Mouse (Mus musculus) lung, embryonic 16.5 days (tissue): ENCODE measurements around the gene Rnf217. TPM values are rescaled to one million over a fixed set of nuclear protein-coding genes. Genes with fewer than 3 reads are reported as not detected.

Source experiments
- ATAC-seq: fragments of 200-750 bp; cut with Nextera tagmentation; 2 replicates; pipeline ENCODE4 v1.8.0; 2017; ENCODE audit warnings: low read depth, mild to moderate bottlenecking, moderate library complexity
- H3K27ac ChIP-seq: fragments of 300-500 bp; sonication (generic); 2 replicates; pipeline ENCODE4 v1.5.1; 2014; ENCODE audit warnings: mild to moderate bottlenecking, control low read depth, low read length
- H3K27me3 ChIP-seq: fragments of 300-500 bp; sonication (generic); 2 replicates; pipeline ENCODE4 v1.6.1; 2014; ENCODE audit warnings: low read depth, low read length, mixed read lengths; ENCODE audit not compliant: control insufficient read depth, insufficient read depth
- H3K36me3 ChIP-seq: fragments of 300-500 bp; sonication (generic); 2 replicates; pipeline ENCODE4 v1.6.1; 2014; ENCODE audit warnings: low read length; ENCODE audit not compliant: control insufficient read depth, insufficient read depth
- H3K4me1 ChIP-seq: fragments of 300-500 bp; sonication (generic); replicated peaks from 2 replicates; pipeline ENCODE4 v1.6.1; 2014; ENCODE audit warnings: low read length, mixed read lengths; ENCODE audit not compliant: control insufficient read depth, insufficient read depth
- H3K4me2 ChIP-seq: fragments of 300-500 bp; sonication (generic); 2 replicates; pipeline ENCODE4 v1.6.1; 2014; ENCODE audit warnings: low read depth, low read length, control low read depth
- H3K4me3 ChIP-seq: fragments of 300-500 bp; sonication (generic); 2 replicates; pipeline ENCODE4 v1.5.1; 2014; ENCODE audit warnings: mild to moderate bottlenecking, low read length, control low read depth
- H3K9ac ChIP-seq: fragments of 300-500 bp; sonication (generic); 2 replicates; pipeline ENCODE4 v1.6.1; 2014; ENCODE audit warnings: low read length, control low read depth
- H3K9me3 ChIP-seq: fragments of 300-500 bp; sonication (generic); 2 replicates; pipeline ENCODE4 v1.6.1; 2016; ENCODE audit warnings: low read length; ENCODE audit not compliant: control insufficient read depth
- WGBS: fragments of 180-500 bp; shearing (Covaris S2); extraction: QIAGEN DNeasy Blood & Tissue Kit; methylation state at CpG from one replicate; pipeline ENCODE4 v1.1.7; 2014; 5-methylcytosine and 5-hydroxymethylcytosine counted together
- polyA plus RNA-seq: library from polyadenylated mRNA; unstranded; fragments of >200 nt; fragmentation: Nextera tagmentation; extraction: Ambion mirVana; gene quantifications from 2 replicates; pipeline ENCODE4 v1.2.1, GENCODE M21; 2015

Rnf217 gene
- polyA plus RNA-seq, 1 experiment from 2014 or later, result 1.2 TPM

DNA sequence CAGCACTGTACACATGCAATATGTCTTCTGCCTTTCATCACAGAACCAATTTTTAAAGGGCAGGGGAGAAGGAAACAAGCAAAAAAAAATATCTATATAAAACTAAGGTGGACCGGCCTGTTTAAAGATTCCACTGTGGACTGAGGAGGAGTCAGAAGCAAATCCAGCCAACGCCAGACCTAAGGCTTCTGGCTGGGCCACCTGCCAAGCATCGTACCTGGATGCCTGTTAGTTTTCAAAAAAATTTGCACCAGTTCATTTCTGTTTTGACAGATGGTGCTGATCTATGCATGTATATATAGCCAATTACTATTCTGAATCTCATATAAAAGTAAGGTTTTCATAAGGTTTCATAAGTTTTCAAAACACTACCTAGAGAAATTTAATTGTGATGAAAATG lies 113.2 kb downstream of the Rnf217 start:
- H3K9me3 ChIP-seq, result no peaks in the 10 kb centered on the region
- H3K9ac ChIP-seq, result no peak overlapping the region
- ATAC-seq, result no peak
- H3K4me3 ChIP-seq, result no peak overlapping the region
- H3K4me1 ChIP-seq, result no peaks in the 10 kb centered on the region
- H3K27ac ChIP-seq, result no peak overlapping the region
- H3K27me3 ChIP-seq, result no peaks in the 10 kb centered on the region
- WGBS, result 86% methylated on average over 3 of the region's 3 CpGs
- H3K4me2 ChIP-seq, result no peak overlapping the region
- peaks cover 3% of the 10 kb centered on the region; the same call in 1 of the 2 replicates for H3K36me3 ChIP-seq

DNA sequence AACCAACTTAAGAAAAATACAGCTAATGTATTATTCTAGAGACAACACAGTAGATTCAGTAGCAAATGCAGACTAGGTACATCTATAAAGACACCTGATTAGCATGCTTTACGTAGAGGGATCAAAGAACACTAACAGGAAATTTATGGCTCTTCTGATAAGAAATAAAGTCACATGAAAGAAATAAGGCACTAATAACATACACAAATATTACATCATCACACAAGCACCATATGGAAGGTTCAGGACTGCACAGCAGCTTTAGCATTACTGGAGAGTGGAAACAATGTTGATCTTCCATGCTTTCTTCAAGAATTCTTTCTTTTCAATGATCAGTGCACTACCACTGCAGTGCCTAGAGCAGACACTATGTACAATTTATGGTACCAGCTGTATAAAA lies 114.7 kb downstream of the Rnf217 start:
- H3K4me1 ChIP-seq, result no peaks in the 10 kb centered on the region
- H3K4me3 ChIP-seq, result no peak overlapping the region
- no peak overlapping the region for H3K27ac ChIP-seq
- H3K9me3 ChIP-seq, result peaks cover 3% of the 10 kb centered on the region; the same call in 1 of the 2 replicates
- 79% methylated on average over 1 of the region's 1 CpGs for WGBS
- ATAC-seq, result no peak
- no peak overlapping the region for H3K9ac ChIP-seq
- no peak overlapping the region for H3K4me2 ChIP-seq
- H3K36me3 ChIP-seq, result peaks cover 12% of the 10 kb centered on the region
- H3K27me3 ChIP-seq, result no peaks in the 10 kb centered on the region

DNA sequence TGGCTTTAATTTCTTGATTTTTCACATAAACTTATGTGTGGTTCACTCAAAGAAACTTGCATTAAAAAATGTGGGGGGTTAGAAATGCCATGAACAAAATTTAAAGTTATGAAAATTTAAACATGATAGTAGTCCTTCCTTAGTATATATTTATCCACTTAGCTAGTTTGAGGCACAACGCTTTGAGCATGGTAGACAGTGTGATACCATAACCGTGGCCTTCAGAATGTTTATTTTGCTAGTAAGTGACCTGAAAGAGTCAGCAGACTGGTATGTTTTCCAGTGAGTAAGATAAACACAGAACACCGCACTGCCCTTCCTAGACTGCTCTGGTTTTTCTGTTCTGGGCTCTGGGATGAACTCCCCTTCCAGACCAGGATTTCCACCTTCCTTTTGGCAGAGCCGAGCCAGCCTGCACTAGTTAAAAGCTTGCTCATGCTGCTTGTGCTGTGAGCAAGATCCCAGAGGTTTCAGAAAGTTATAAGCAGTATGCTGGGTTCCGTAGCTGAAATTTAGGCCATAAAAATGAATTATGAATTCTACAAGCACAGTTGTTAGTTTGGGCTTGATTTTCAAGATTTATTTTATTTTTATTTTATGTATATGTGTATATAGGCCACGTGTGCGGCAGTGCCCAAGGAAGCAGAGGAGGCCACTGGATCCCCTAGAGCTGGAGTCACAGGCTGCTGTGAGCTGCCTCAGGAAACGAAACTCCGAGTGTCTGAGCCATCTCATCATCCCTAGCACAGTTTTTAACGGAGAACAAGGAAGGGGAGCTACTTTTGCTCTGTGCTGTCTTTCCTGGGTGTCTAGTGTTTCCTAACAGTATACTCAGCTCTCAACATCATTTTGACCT lies 141.7 kb downstream of the Rnf217 start:
- Histone ChIP-seq H3K9me3 (no peaks in the 10 kb centered on the region), H3K27ac (no peak overlapping the region), H3K4me2 (no peak overlapping the region), H3K4me3 (no peak overlapping the region), H3K9ac (no peak overlapping the region), H3K4me1 (no peaks in the 10 kb centered on the region), H3K36me3 (no peaks in the 10 kb centered on the region), H3K27me3 (no peaks in the 10 kb centered on the region)
- 44% methylated on average over 10 of the region's 10 CpGs for WGBS
- no peak for ATAC-seq

DNA sequence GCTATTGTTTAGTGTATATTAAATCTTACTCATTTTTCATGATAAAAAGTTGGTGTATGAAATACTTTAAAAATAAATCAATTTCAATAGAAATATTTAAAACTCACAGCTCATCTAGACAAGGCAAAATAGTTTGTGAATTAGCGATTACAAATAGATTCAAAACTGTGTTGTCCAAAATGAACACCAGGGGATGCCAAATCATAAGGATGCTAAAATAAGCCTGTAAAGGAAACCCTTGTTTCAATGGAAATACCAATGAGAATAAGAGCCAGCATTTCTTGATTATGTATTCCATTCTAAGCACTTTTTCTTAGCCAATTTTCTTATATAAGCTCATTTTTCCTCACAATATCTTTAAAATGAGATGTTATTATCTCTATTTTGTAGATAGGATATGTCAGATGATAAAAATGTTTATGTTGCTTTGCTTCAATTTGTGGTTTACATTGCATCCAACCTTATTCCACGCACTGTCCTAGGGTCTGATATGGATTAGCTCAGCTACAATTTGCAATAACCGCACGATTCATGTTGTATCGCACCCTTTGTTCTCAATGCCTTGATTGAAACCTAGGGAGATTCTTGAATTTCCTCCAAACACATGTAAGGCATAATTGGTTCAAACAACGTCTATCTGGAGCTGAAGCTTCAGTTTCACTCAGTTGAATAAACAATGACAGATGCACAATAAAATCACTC lies 143.0 kb downstream of the Rnf217 start:
- Histone ChIP-seq H3K9ac (no peak overlapping the region), H3K4me2 (no peak overlapping the region), H3K9me3 (no peaks in the 10 kb centered on the region), H3K4me1 (no peaks in the 10 kb centered on the region), H3K36me3 (no peaks in the 10 kb centered on the region), H3K4me3 (no peak overlapping the region), H3K27ac (no peak overlapping the region), H3K27me3 (no peaks in the 10 kb centered on the region)
- 0 out of 2 replicates have a peak, but pooled peaks have one; percentile 47 for ATAC-seq
- whole genome bisulfite sequencing, result 62% methylated on average over 6 of the region's 6 CpGs

DNA sequence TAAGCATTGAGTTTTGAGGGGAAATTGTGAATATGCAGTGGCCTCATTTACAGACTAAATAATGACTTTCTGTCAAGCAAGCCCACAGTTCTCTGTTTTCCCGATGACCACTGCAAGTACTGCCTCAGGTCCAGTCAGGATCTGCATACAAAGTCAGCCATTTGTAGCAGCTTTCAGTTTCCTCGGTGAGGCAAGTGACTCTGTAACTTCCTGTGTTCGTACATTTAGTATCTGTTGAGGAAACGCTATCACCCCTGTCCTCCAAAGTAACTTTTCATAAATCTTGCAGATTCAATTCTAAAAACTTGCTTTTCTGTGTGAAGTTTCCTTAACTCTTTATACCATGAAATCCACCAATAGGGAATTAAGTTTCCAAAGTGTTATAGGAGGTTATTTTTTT lies 143.6 kb downstream of the Rnf217 start:
- H3K4me3 ChIP-seq, result no peak overlapping the region
- WGBS, result 45% methylated on average over 4 of the region's 4 CpGs
- H3K9me3 ChIP-seq, result no peaks in the 10 kb centered on the region
- no peak overlapping the region for H3K27ac ChIP-seq
- H3K9ac ChIP-seq, result no peak overlapping the region
- no peak overlapping the region for H3K4me2 ChIP-seq
- no peaks in the 10 kb centered on the region for H3K4me1 ChIP-seq
- no peaks in the 10 kb centered on the region for H3K27me3 ChIP-seq
- no peaks in the 10 kb centered on the region for H3K36me3 ChIP-seq
- no peak for ATAC-seq

DNA sequence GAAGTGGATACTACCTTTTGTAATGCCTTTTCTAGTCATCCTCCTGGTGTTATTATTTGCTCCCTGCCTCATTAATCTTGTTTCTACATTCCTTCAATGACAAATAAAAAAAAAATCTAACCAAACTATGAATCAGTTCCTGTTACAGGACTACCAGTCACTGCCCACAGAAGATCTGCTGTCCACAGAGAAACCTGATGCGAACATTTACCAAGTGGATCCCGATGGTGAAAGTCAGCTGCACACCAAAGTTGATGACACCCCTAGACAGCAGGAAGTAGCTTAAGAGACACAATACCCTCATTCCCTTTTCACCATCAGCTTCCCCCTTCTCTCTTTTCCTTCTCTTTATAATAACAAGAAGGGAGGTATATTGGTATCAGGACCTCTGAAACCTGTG lies 145.9 kb downstream of the Rnf217 start:
- no peak for ATAC-seq
- Histone ChIP-seq H3K27me3 (no peaks in the 10 kb centered on the region), H3K9me3 (no peaks in the 10 kb centered on the region), H3K36me3 (no peaks in the 10 kb centered on the region), H3K4me1 (no peaks in the 10 kb centered on the region), H3K27ac (no peak overlapping the region), H3K4me2 (no peak overlapping the region), H3K4me3 (no peak overlapping the region), H3K9ac (no peak overlapping the region)
- 83% methylated on average over 2 of the region's 2 CpGs for WGBS

DNA sequence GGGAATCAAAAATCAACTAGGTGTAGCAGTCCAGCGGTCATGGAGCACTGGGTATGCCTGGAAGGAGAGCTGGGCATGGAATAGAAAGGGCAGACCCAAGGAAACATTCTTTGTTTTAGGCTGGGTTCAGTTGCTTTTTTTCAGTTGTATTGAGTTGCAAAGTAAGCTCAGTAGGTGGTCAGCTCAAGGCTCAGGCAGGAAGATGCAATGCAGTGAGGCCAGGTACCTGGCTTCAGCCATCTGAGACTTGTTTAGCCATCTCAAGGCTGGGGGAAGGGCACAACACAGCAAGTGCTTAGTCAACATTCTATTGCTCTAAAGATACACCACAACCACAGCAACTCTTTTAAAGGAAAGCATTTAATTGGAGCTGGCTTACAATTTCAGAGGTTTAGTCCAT lies 152.2 kb downstream of the Rnf217 start:
- Histone ChIP-seq H3K36me3 (no peaks in the 10 kb centered on the region), H3K9me3 (no peaks in the 10 kb centered on the region), H3K27me3 (no peaks in the 10 kb centered on the region), H3K4me2 (no peak overlapping the region), H3K4me3 (no peak overlapping the region), H3K4me1 (no peaks in the 10 kb centered on the region), H3K9ac (no peak overlapping the region), H3K27ac (no peak overlapping the region)
- ATAC-seq, result no peak
- WGBS, result 52% methylated on average over 1 of the region's 1 CpGs

DNA sequence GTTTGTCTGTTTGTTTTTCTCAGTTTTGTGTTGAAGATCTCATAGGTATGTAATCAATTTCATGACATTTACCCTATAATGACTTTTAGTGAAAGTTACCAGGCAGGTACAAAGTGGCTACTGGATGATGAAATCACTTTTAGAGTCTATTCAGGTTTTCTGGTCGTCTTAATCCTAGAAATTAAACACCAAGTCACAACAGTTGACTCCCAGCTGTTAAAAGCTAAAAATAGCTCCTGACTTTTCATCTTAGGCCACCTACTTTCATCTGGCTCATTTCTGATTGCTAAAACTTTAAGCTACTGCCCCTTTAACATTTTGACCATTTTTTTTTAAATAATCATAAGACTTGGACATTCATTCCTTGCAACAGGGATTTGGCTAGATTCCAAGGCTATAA lies 161.9 kb downstream of the Rnf217 start:
- Histone ChIP-seq H3K9ac (no peak overlapping the region), H3K36me3 (no peaks in the 10 kb centered on the region), H3K9me3 (no peaks in the 10 kb centered on the region), H3K4me1 (0 out of 2 replicates have a peak, but pooled peaks cover 2% of the 10 kb centered on the region), H3K27ac (no peak overlapping the region), H3K27me3 (no peaks in the 10 kb centered on the region), H3K4me3 (no peak overlapping the region), H3K4me2 (no peak overlapping the region)
- 7% methylated on average over 1 of the region's 1 CpGs for WGBS
- no peak for ATAC-seq

DNA sequence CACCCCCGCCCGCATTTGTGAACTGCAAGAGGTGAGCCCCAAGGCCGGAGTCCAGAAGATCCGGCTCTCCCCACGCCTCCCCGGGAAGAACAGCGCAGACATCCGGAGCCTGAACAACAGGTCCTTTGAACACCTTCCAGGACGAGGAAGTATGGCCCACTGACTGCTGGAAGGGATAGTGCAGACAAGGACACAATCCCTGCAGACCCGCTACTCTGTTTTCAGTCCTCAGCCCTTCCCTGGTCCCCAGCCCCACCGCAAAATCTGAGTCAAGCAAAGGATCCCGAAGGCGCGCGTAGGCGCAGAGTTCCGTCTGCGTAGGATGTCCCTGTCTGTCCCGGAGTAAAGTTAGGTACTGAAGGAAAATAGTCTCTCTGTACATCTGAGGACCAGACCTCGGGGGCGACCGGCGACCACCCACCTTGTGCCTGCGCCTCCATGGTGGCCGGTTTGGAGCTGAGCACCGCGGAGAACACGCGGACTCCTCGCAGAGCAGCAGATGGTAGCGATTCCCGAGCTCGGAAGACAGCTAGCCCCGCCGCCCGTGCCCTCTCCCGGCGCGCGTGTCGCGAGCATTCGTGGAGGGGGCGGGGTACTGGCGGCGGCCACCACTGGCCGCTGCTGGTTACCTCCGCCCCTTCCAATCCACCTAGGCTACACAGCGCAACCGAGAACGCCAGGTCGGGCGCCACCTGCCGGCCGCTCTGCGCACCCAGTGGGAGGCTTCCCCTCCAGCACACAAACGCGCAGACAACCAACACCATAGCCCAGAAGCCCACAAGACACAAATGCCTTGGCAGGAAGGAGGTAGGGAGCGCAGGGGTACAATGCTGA lies 163.5 kb downstream of the Rnf217 start, which contains the start of gene Tpd52l1:
Gene Tpd52l1, minus strand, starts transcription at position 668 of the 834 bp plus-strand sequence.
- H3K4me2 ChIP-seq, result peak within 1 kb of the TSS; percentile 94
- H3K27me3 ChIP-seq, result no peaks in the 10 kb centered on the region
- H3K9me3 ChIP-seq, result no peaks in the 10 kb centered on the region
- 0 out of 2 replicates have a peak, but pooled peaks cover 2% of the 10 kb centered on the region for H3K4me1 ChIP-seq
- H3K4me3 ChIP-seq, result peak within 1 kb of the TSS; percentile 70
- H3K9ac ChIP-seq, result peak within 1 kb of the TSS; percentile 68
- no peaks in the 10 kb centered on the region for H3K36me3 ChIP-seq
- under 1% methylated on average over 58 of the region's 59 CpGs for WGBS
- H3K27ac ChIP-seq, result no peak within 1 kb of the TSS
- peak; percentile 98 for ATAC-seq
